Mouse (Mus musculus) heart, embryonic 11.5 days (tissue): ENCODE measurements at regions not wholly inside any gene's neighbourhood (a gene's known extent, or its start where the extent isn't known, plus 50 kb on each side); places are given as distances from the start of the nearest gene placed in this dataset.

Source experiments
- ATAC-seq: fragments of 200-750 bp; cut with Nextera tagmentation; replicated peaks from 2 replicates; pipeline ENCODE4 v1.8.0; 2017; ENCODE audit warnings: moderate library complexity; ENCODE audit not compliant: insufficient number of reproducible peaks, low FRiP score, low TSS enrichment
- H3K27ac ChIP-seq: fragments of 300-500 bp; sonication (generic); 2 replicates; pipeline ENCODE4 v1.5.1; 2014; ENCODE audit warnings: mild to moderate bottlenecking, low read depth, low read length
- H3K27me3 ChIP-seq: fragments of 300-500 bp; sonication (generic); 2 replicates; pipeline ENCODE4 v1.6.1; 2014; ENCODE audit warnings: mild to moderate bottlenecking, low read length, mixed read lengths; ENCODE audit not compliant: control insufficient read depth, insufficient read depth
- H3K36me3 ChIP-seq: fragments of 300-500 bp; sonication (generic); 2 replicates; pipeline ENCODE4 v1.6.1; 2014; ENCODE audit warnings: mild to moderate bottlenecking, low read length, moderate library complexity, mixed read lengths; ENCODE audit not compliant: control insufficient read depth, insufficient read depth
- H3K4me1 ChIP-seq: fragments of 300-500 bp; sonication (generic); 2 replicates; pipeline ENCODE4 v1.6.1; 2014; ENCODE audit warnings: low read length; ENCODE audit not compliant: control insufficient read depth, insufficient read depth
- H3K4me2 ChIP-seq: fragments of 300-500 bp; sonication (generic); 2 replicates; pipeline ENCODE4 v1.6.1; 2014; ENCODE audit warnings: mild to moderate bottlenecking, moderate library complexity
- H3K4me3 ChIP-seq: fragments of 300-500 bp; sonication (generic); 2 replicates; pipeline ENCODE4 v1.5.1; 2014; ENCODE audit warnings: low read depth, low read length
- H3K9ac ChIP-seq: fragments of 300-500 bp; sonication (generic); 2 replicates; pipeline ENCODE4 v1.6.1; 2014; ENCODE audit warnings: mild to moderate bottlenecking, low read depth, low read length, moderate library complexity
- H3K9me3 ChIP-seq: fragments of 300-500 bp; sonication (generic); replicated peaks from 2 replicates; pipeline ENCODE4 v1.6.1; 2016; ENCODE audit warnings: low read length; ENCODE audit not compliant: control insufficient read depth
- WGBS: fragments of 180-500 bp; shearing (Covaris S2); extraction: QIAGEN DNeasy Blood & Tissue Kit; methylation state at CpG from one replicate; pipeline ENCODE4 v1.1.7; 2014; ENCODE audit not compliant: insufficient replicate concordance; 5-methylcytosine and 5-hydroxymethylcytosine counted together

DNA sequence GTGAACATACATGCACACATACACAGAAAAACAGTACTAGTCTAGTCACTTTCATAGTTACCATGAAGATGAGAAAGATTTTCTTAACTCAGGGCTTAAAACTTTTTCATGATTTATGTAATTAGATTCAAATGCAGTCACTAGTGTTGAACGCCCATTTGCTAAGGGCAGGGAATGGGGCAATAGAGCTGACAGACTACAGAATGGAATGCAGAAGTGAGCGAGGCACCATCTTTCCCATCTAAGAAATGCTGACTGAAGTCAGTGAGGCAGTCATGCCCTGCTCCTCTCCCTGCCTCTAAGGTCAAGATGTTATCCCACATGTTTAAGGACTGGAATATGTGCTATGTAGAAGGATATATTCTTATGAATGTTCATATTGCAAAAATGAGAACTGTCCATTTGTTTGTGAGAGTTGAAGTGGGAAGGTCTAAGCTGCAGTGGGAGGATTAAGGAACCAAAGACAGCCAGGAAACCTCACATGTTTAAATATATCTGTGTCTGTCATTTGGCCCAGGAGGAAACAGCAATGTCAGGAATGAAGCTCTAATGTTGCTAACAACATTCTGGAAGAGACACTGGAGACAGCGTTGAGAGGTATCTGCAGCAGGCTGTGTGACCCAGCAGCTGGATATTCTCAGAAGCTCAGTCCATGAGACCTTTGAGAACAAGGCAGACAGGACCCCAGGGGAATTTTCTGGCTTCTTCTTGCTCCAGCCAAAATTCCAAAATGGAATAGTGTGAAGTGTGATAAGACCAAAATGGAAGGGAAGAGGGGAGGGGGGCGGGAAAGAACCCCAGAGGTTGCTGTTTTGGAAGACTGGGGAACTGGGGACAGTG lies 68.7 kb upstream of the Ralgps2 start:
- H3K9ac ChIP-seq = no peak overlapping the region
- 32% methylated on average over 4 of the region's 4 CpGs for WGBS
- H3K4me1 ChIP-seq = peaks cover 15% of the 10 kb centered on the region
- H3K9me3 ChIP-seq = no peaks in the 10 kb centered on the region
- H3K27me3 ChIP-seq = no peaks in the 10 kb centered on the region
- H3K36me3 ChIP-seq = no peaks in the 10 kb centered on the region
- ATAC-seq = peak; percentile 77; the same call in 1 of the 2 replicates
- peak overlapping the region; percentile 9; the same call in 1 of the 2 replicates for H3K4me2 ChIP-seq
- H3K27ac ChIP-seq = peak overlapping the region; percentile 37
- no peak overlapping the region for H3K4me3 ChIP-seq

DNA sequence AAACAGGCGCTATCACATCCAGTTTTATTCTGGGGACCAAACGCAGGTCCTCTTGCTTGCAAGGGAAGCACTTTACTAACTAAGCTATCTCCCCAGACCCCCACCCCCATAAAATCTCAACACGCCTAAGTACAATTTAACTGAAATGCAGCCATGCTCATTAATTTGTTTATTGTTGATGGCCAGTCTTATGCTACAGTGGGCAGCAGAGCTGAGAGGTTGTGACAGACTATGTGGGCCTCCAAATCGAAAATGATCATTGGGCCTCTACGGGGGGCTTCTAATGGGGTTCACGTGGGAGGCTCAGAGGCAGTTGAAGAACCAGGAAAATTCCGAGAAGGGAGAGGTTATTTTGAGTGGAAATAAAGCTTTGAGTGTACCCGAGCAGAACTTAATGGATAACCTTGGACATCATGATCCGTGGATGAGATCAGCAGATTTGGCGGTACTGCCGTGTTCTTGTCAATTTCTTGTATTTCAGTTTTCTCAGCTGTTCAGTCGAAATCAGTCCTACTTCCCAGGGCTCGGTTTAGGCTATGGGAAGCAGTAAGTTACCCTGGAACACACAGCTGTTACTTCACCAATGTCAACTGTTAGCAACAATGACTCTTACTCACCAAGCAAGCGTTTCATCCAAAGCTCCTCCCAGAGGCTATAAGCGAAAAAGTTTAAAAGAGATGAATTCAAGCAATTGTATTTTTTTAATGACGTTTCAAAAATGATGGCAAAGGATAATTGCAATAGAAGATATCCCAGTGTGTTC lies 65.1 kb upstream of the Ralgps2 start:
- Histone ChIP-seq H3K9me3 (no peaks in the 10 kb centered on the region), H3K27ac (no peak overlapping the region), H3K36me3 (no peaks in the 10 kb centered on the region), H3K9ac (no peak overlapping the region), H3K4me3 (no peak overlapping the region), H3K27me3 (no peaks in the 10 kb centered on the region), H3K4me2 (no peak overlapping the region), H3K4me1 (peaks cover 15% of the 10 kb centered on the region)
- no peak for ATAC-seq
- 85% methylated on average over 16 of the region's 16 CpGs for WGBS

DNA sequence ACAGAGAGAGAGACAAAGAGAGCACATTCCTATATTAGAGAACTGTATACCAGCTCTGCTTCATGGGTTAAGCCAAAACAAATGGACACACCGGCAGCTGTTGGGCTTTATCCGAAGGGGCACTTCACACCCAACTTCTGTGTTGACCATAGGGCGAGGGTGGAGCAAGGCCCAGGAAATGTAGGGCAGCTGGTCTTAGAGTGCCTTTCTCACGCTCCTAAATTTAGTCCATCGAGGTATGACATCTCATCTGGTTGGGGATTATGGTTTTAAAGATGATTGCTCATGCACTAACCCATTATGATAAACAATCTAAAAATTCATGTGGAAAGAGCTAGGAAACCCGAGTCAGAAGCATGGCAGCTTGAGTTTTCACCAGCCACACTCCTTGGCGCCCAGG lies 63.6 kb upstream of the Ralgps2 start:
- Histone ChIP-seq H3K36me3 (no peaks in the 10 kb centered on the region), H3K27me3 (no peaks in the 10 kb centered on the region), H3K9ac (no peak overlapping the region), H3K4me3 (no peak overlapping the region), H3K9me3 (no peaks in the 10 kb centered on the region), H3K4me1 (peaks cover 7% of the 10 kb centered on the region), H3K27ac (no peak overlapping the region), H3K4me2 (no peak overlapping the region)
- WGBS = 75% methylated on average over 7 of the region's 7 CpGs
- ATAC-seq = no peak

GRCm38 (mm10) chr1:157002258-157002657 lies 62.8 kb upstream of the Ralgps2 start:
- Histone ChIP-seq H3K27me3 (no peaks in the 10 kb centered on the region), H3K4me2 (no peak overlapping the region), H3K9ac (no peak overlapping the region), H3K4me1 (no peaks in the 10 kb centered on the region), H3K27ac (no peak overlapping the region), H3K9me3 (no peaks in the 10 kb centered on the region), H3K36me3 (no peaks in the 10 kb centered on the region), H3K4me3 (no peak overlapping the region)
- 76% methylated on average over 2 of the region's 2 CpGs for WGBS
- ATAC-seq = no peak

GRCm38 (mm10) chr1:157001008-157001660 lies 61.7 kb upstream of the Ralgps2 start:
- no peak overlapping the region for H3K4me3 ChIP-seq
- no peak overlapping the region for H3K9ac ChIP-seq
- H3K4me1 ChIP-seq = no peaks in the 10 kb centered on the region
- no peaks in the 10 kb centered on the region for H3K36me3 ChIP-seq
- no peaks in the 10 kb centered on the region for H3K27me3 ChIP-seq
- no peak for ATAC-seq
- 70% methylated on average over 6 of the region's 6 CpGs for WGBS
- no peaks in the 10 kb centered on the region for H3K9me3 ChIP-seq
- no peak overlapping the region for H3K4me2 ChIP-seq
- no peak overlapping the region for H3K27ac ChIP-seq

DNA sequence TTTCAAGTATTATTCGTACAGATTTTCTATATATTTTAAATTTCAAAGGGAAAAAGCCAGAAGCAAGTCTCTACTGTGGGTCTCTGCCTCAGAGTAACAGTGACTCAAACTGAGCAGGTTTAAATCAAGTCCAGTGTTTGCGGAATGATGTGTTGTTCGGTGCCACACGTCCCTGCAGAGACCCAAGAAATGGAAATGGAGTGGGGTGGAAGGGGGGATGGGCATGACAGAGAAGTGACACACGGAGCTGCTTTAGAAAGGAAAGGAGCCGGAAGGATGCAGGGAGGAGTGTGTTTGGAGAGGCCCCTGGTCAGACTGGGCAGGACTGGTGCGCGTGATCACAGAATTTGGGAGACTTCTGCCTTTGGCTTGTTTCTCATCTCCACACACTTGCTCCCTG lies 60.5 kb upstream of the Ralgps2 start:
- Histone ChIP-seq H3K9me3 (no peaks in the 10 kb centered on the region), H3K4me2 (no peak overlapping the region), H3K36me3 (no peaks in the 10 kb centered on the region), H3K27ac (no peak overlapping the region), H3K4me3 (no peak overlapping the region), H3K4me1 (no peaks in the 10 kb centered on the region), H3K27me3 (no peaks in the 10 kb centered on the region), H3K9ac (no peak overlapping the region)
- WGBS = 56% methylated on average over 8 of the region's 8 CpGs
- no peak for ATAC-seq

- H3K27me3 ChIP-seq = no peaks in the 10 kb centered on the region
- no peak for ATAC-seq
- no peak overlapping the region for H3K9ac ChIP-seq
- H3K9me3 ChIP-seq = no peaks in the 10 kb centered on the region
- no peak overlapping the region for H3K4me3 ChIP-seq
- no peak overlapping the region for H3K27ac ChIP-seq
- no peaks in the 10 kb centered on the region for H3K4me1 ChIP-seq
- H3K4me2 ChIP-seq = no peak overlapping the region
- WGBS = 83% methylated on average over 8 of the region's 8 CpGs
- no peaks in the 10 kb centered on the region for H3K36me3 ChIP-seq
Observed at GRCm38 (mm10) chr1:156999272-156999671, 59.8 kb upstream of the Ralgps2 start.

- H3K4me3 ChIP-seq = no peak overlapping the region
- ATAC-seq = no peak
- H3K4me2 ChIP-seq = no peak overlapping the region
- no peaks in the 10 kb centered on the region for H3K36me3 ChIP-seq
- no peak overlapping the region for H3K27ac ChIP-seq
- no peaks in the 10 kb centered on the region for H3K4me1 ChIP-seq
- no peaks in the 10 kb centered on the region for H3K27me3 ChIP-seq
- H3K9ac ChIP-seq = no peak overlapping the region
- no peaks in the 10 kb centered on the region for H3K9me3 ChIP-seq
- WGBS = 69% methylated on average over 12 of the region's 12 CpGs
Observed at GRCm38 (mm10) chr1:156997476-156998305, 58.3 kb upstream of the Ralgps2 start.
